Mouse (Mus musculus): ENCODE data around the gene Pam16. TPM values are rescaled to one million over a fixed set of nuclear protein-coding genes. Genes with fewer than 3 reads are reported as not detected.

Gene Pam16
- polyA plus RNA-seq, 1 experiment from 2014 or later: 139 TPM

GRCm38 (mm10) chr16:4649211-4649610, 24.4 kb upstream of the Pam16 start:
- Histone ChIP-seq H3K36me3 (ENCODE audit: control insufficient read depth, insufficient read depth, low read length) (0 out of 2 replicates have a peak, but pooled peaks cover 2% of the 10 kb centered on the region), H3K9ac (ENCODE audit: low read depth, low read length) (no peak overlapping the region)
- 84% methylated on average over 5 of the region's 5 CpGs for WGBS

GRCm38 (mm10) chr16:4648416-4649023, 23.7 kb upstream of the Pam16 start:
- 0 out of 2 replicates have a peak, but pooled peaks cover 2% of the 10 kb centered on the region for H3K36me3 ChIP-seq (ENCODE audit: control insufficient read depth, insufficient read depth, low read length)
- ATAC-seq: no peak
- peaks cover 11% of the 10 kb centered on the region for H3K4me1 ChIP-seq (ENCODE audit: control insufficient read depth, insufficient read depth, low read depth, low read length)
- no peak overlapping the region for H3K4me2 ChIP-seq (ENCODE audit: low read length)
- 76% methylated on average over 28 of the region's 28 CpGs for WGBS
- H3K9ac ChIP-seq (ENCODE audit: low read depth, low read length): no peak overlapping the region
- no peaks in the 10 kb centered on the region for H3K27me3 ChIP-seq (replicated peaks; ENCODE audit: control insufficient read depth, insufficient read depth, low read length)
- no peaks in the 10 kb centered on the region for H3K9me3 ChIP-seq (ENCODE audit: control insufficient read depth, low read length)
- H3K4me3 ChIP-seq (ENCODE audit: low read length): no peak overlapping the region
- H3K27ac ChIP-seq (ENCODE audit: low read depth, low read length): no peak overlapping the region

More at GRCm38 (mm10) chr16:4649211-4649610, 24.4 kb upstream of the Pam16 start:
- Histone ChIP-seq H3K27me3 (replicated peaks; ENCODE audit: control insufficient read depth, insufficient read depth, low read length) (no peaks in the 10 kb centered on the region), H3K4me2 (ENCODE audit: low read length) (no peak overlapping the region), H3K4me1 (ENCODE audit: control insufficient read depth, insufficient read depth, low read depth, low read length) (peaks cover 7% of the 10 kb centered on the region), H3K27ac (ENCODE audit: low read depth, low read length) (no peak overlapping the region), H3K4me3 (ENCODE audit: low read length) (no peak overlapping the region), H3K9me3 (ENCODE audit: control insufficient read depth, low read length) (no peaks in the 10 kb centered on the region)
- 0 out of 2 replicates have a peak, but pooled peaks have one; percentile 17 for ATAC-seq

GRCm38 (mm10) chr16:4647651-4648141, 22.9 kb upstream of the Pam16 start:
- ATAC-seq: peak; percentile 38; the same call in 1 of the 2 replicates
- Histone ChIP-seq H3K4me3 (ENCODE audit: low read length) (no peak overlapping the region), H3K27me3 (replicated peaks; ENCODE audit: control insufficient read depth, insufficient read depth, low read length) (no peaks in the 10 kb centered on the region), H3K9ac (ENCODE audit: low read depth, low read length) (no peak overlapping the region), H3K4me2 (ENCODE audit: low read length) (no peak overlapping the region), H3K27ac (ENCODE audit: low read depth, low read length) (peak overlapping the region; percentile 42; the same call in 1 of the 2 replicates), H3K36me3 (ENCODE audit: control insufficient read depth, insufficient read depth, low read length) (no peaks in the 10 kb centered on the region), H3K4me1 (ENCODE audit: control insufficient read depth, insufficient read depth, low read depth, low read length) (peaks cover 14% of the 10 kb centered on the region), H3K9me3 (ENCODE audit: control insufficient read depth, low read length) (no peaks in the 10 kb centered on the region)
- 53% methylated on average over 13 of the region's 13 CpGs for WGBS

GRCm38 (mm10) chr16:4646831-4647230, 22.0 kb upstream of the Pam16 start:
- no peak for ATAC-seq
- no peaks in the 10 kb centered on the region for H3K27me3 ChIP-seq (replicated peaks; ENCODE audit: control insufficient read depth, insufficient read depth, low read length)
- H3K36me3 ChIP-seq (ENCODE audit: control insufficient read depth, insufficient read depth, low read length): no peaks in the 10 kb centered on the region
- no peaks in the 10 kb centered on the region for H3K9me3 ChIP-seq (ENCODE audit: control insufficient read depth, low read length)
- no peak overlapping the region for H3K4me2 ChIP-seq (ENCODE audit: low read length)
- H3K9ac ChIP-seq (ENCODE audit: low read depth, low read length): no peak overlapping the region
- WGBS: 78% methylated on average over 4 of the region's 4 CpGs
- H3K27ac ChIP-seq (ENCODE audit: low read depth, low read length): peak overlapping the region; percentile 42; the same call in 1 of the 2 replicates
- no peak overlapping the region for H3K4me3 ChIP-seq (ENCODE audit: low read length)
- peaks cover 21% of the 10 kb centered on the region for H3K4me1 ChIP-seq (ENCODE audit: control insufficient read depth, insufficient read depth, low read depth, low read length)

GRCm38 (mm10) chr16:4645867-4646266, 21.1 kb upstream of the Pam16 start:
- Histone ChIP-seq H3K36me3 (ENCODE audit: control insufficient read depth, insufficient read depth, low read length) (no peaks in the 10 kb centered on the region), H3K27me3 (replicated peaks; ENCODE audit: control insufficient read depth, insufficient read depth, low read length) (no peaks in the 10 kb centered on the region), H3K27ac (ENCODE audit: low read depth, low read length) (no peak overlapping the region), H3K4me2 (ENCODE audit: low read length) (no peak overlapping the region), H3K4me3 (ENCODE audit: low read length) (no peak overlapping the region), H3K9ac (ENCODE audit: low read depth, low read length) (no peak overlapping the region), H3K4me1 (ENCODE audit: control insufficient read depth, insufficient read depth, low read depth, low read length) (peaks cover 26% of the 10 kb centered on the region), H3K9me3 (ENCODE audit: control insufficient read depth, low read length) (no peaks in the 10 kb centered on the region)
- WGBS: 69% methylated on average over 4 of the region's 4 CpGs
- ATAC-seq: no peak

GRCm38 (mm10) chr16:4643670-4644419, 19.1 kb upstream of the Pam16 start:
- H3K27ac ChIP-seq (ENCODE audit: low read depth, low read length): peak overlapping the region; percentile 60
- WGBS: 51% methylated on average over 11 of the region's 11 CpGs
- no peaks in the 10 kb centered on the region for H3K9me3 ChIP-seq (ENCODE audit: control insufficient read depth, low read length)
- no peaks in the 10 kb centered on the region for H3K27me3 ChIP-seq (replicated peaks; ENCODE audit: control insufficient read depth, insufficient read depth, low read length)
- H3K4me3 ChIP-seq (ENCODE audit: low read length): no peak overlapping the region
- ATAC-seq: peak; percentile 73
- no peak overlapping the region for H3K9ac ChIP-seq (ENCODE audit: low read depth, low read length)
- H3K36me3 ChIP-seq (ENCODE audit: control insufficient read depth, insufficient read depth, low read length): no peaks in the 10 kb centered on the region
- H3K4me1 ChIP-seq (ENCODE audit: control insufficient read depth, insufficient read depth, low read depth, low read length): peaks cover 37% of the 10 kb centered on the region
- H3K4me2 ChIP-seq (ENCODE audit: low read length): no peak overlapping the region

GRCm38 (mm10) chr16:4642937-4643336, 18.1 kb upstream of the Pam16 start:
- Histone ChIP-seq H3K9me3 (ENCODE audit: control insufficient read depth, low read length) (no peaks in the 10 kb centered on the region), H3K27ac (ENCODE audit: low read depth, low read length) (peak overlapping the region; percentile 60), H3K4me3 (ENCODE audit: low read length) (no peak overlapping the region), H3K4me2 (ENCODE audit: low read length) (no peak overlapping the region), H3K4me1 (ENCODE audit: control insufficient read depth, insufficient read depth, low read depth, low read length) (peaks cover 37% of the 10 kb centered on the region), H3K9ac (ENCODE audit: low read depth, low read length) (no peak overlapping the region), H3K36me3 (ENCODE audit: control insufficient read depth, insufficient read depth, low read length) (no peaks in the 10 kb centered on the region), H3K27me3 (replicated peaks; ENCODE audit: control insufficient read depth, insufficient read depth, low read length) (no peaks in the 10 kb centered on the region)
- no peak for ATAC-seq
- 77% methylated on average over 6 of the region's 6 CpGs for WGBS

- H3K4me3 ChIP-seq (ENCODE audit: low read length): no peak overlapping the region
- peak; percentile 13; the same call in 1 of the 2 replicates for ATAC-seq
- H3K27ac ChIP-seq (ENCODE audit: low read depth, low read length): peak overlapping the region; percentile 42; the same call in 1 of the 2 replicates
- peaks cover 35% of the 10 kb centered on the region for H3K4me1 ChIP-seq (ENCODE audit: control insufficient read depth, insufficient read depth, low read depth, low read length)
- H3K27me3 ChIP-seq (replicated peaks; ENCODE audit: control insufficient read depth, insufficient read depth, low read length): no peaks in the 10 kb centered on the region
- no peaks in the 10 kb centered on the region for H3K9me3 ChIP-seq (ENCODE audit: control insufficient read depth, low read length)
- H3K9ac ChIP-seq (ENCODE audit: low read depth, low read length): 0 out of 2 replicates have a peak overlapping the region, but pooled peaks have one; percentile 8
- H3K4me2 ChIP-seq (ENCODE audit: low read length): peak overlapping the region; percentile 25
- 39% methylated on average over 13 of the region's 13 CpGs for WGBS
- no peaks in the 10 kb centered on the region for H3K36me3 ChIP-seq (ENCODE audit: control insufficient read depth, insufficient read depth, low read length)
Observed at GRCm38 (mm10) chr16:4642190-4642589, 17.4 kb upstream of the Pam16 start.

All from hindbrain, embryonic 16.5 days (tissue).